Mouse (Mus musculus) frontal cortex, postnatal 36 days (tissue): ENCODE measurements around the gene Osbpl10.
A peak's percentile ranks its signal among the peaks of the same experiment; 100 is the strongest.

Experiments
- DNase-seq, 2 experiments: peaks; one replicate each; pipeline ENCODE4 v3.0.0; 2022; ENCODE audit warnings: low spot score in 2 of 2

Osbpl10 gene

DNA sequence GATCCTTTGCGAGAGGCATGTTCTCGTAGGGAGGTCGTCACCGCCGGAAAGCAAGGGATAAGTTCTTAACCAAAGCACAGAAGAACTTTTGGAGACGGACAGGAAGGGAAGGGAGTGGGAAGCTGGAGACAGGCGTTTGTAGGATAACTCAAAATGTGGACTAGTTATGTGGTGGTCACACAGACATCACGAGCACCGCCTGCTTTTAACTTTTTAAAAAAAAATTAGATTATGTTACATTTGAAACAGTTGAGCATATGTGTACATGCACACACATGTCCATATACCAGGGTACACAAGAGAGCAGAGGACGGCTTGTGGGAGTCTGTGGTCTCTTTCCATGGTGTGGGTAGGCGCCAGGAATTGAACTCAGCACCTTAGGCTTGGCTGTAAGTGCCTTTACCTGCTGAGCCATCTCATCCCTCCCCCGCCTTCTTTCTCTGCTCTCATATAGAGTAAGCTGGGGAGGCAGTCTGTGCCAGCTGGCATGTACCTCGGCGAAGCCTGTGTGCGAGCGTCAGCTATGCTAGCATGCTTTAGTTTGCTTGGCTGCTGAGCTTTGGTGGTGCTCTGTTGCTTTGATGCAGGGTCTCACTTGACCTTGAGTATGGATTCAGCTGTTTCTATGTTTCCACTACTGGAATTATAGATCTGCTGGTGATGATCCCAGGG is 4.5 kb downstream of the Osbpl10 start, which contains the start of gene Rps27rt:
TSS of gene Rps27rt (minus strand) at position 51 of the 672 bp plus-strand sequence.
- peak in 1 of 2 experiments; percentile 36 for DNase-seq

DNA sequence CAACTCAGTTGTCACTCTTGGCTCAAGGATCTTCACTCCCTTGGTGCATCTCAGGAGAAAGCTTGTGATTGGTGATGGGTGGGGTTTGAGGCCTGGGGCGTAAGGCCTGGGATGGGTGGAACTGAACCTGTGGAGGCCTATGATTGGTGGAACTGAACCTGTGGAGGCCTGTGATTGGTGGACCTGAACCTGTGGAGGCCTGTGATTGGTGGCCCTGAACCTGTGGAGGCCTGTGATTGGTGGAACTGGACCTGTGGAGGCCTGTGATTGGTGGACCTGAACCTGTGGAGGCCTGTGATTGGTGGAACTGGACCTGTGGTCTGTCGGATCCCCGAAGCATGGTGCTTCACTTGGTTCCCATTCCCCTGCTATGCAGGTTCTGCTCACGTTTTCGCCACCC is 7.4 kb downstream of the Osbpl10 start:
- DNase-seq = no peak

DNA sequence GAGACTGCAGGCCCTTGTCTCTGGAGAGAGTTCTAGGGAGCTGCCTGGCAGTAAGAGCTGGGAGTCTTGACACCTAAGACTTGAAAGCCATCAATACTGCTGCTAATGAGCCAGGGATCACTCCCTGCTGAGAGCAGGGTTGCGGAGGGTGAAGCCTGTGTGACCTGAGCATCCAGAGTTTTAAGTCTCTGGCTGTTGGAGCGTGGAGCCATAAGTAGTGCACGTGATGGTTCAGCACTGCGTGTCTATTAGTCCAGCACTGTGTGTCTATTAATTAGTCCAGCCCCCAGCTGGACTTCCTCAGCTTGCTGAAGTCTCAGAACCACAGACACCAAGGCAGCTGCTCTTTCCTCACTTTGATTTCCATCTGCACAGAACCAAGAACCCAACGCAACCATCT is 8.0 kb downstream of the Osbpl10 start:
- DNase-seq = no peak

DNA sequence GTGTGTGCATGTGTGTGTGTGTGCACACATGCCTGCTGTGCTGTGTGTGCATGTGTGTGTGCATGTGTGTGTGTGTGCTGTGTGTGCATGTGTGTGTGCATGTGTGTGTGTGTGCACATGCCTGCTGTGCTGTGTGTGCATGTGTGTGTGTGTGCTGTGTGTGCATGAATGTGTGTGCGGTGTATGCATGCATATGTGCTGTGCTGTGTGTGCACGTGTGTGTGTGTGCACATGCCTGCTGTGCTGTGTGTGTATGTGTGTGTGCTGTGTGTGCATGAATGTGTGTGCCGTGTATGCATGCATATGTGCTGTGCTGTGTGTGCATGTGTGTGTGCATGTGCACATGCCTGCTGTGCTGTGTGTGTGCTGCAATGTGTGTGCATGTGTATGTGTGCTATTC is 9.7 kb downstream of the Osbpl10 start:
- DNase-seq = no peak

DNA sequence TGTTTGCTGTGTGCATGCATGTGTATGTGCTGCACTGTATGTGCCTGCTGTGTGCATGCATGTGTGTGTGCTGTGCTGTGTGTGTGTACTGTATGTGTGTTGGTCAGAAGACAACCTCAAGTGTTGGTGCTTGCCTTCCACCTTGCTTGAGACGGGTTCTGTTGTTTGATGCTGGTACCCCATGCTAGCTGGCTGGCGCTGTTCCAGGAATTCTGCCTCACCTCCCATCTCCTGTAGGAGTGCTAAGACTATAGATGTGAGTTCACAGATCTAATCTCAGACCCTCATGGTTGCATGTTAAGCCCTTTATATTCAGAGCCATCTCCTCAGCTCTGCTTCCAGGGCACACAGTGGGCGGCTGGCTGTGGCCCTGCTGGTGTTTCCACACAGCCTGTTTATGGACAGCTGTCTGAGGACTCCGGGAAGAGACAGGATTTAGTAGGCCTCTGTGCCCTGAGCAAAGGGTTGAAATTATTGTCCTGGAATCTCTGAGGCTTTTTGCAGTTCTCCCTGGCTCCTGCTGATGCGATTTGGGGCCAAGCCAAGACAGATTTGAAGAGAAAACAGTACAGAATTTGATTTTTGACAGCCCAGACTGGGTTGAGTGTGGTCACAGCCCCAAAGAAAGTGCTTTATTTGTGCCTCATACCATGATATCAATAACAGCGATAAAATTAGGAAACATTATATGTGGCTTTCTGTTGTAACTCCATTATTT is 10.4 kb downstream of the Osbpl10 start:
- peak; percentile 35 to 36 for DNase-seq

- DNase-seq = no peak
Observed at GRCm38 (mm10) chr9:114990421-114990820, 12.1 kb downstream of the Osbpl10 start.

- no peak for DNase-seq
Observed at GRCm38 (mm10) chr9:114992528-114992927, 14.2 kb downstream of the Osbpl10 start.

DNA sequence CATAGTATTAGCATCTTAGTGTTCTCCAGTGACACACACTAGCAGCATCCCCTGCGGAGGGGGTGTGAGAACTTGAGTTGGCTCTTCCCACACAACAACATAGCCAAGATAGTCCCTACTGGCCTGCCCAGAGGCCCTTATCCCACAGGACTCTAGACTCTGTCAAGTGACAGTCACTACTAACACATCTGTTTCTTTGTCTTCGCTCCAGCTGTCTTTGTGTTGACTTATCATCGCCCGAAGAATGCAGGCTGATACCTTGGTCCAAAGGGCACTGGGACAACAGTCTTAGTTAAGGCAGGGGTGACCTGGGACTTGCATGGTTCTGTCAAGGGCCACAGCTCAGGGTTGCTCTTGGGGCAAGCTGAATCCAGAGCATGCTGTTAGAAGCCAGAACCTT is 16.9 kb downstream of the Osbpl10 start:
- DNase-seq = no peak

- DNase-seq = no peak
Observed at GRCm38 (mm10) chr9:114995716-114996115, 17.3 kb downstream of the Osbpl10 start.

DNA sequence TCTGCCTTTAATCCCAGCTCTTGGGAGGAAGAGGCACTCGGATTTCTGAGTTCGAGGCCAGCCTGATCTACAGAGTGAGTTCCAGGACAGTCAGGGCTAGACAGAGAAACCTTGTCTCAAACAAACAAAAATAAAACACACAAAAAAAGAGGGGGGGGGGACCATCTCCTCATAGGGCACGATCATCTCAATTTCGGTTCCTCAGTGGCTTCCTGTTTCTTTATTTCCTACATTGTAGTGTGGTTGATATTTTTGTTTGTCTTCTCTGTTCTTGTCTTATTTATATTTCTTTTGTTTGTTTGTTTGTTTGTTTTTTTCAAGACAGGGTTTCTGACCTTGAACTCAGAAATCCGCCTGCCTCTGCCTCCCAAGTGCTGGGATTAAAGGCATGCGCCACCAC is 18.1 kb downstream of the Osbpl10 start:
- DNase-seq = no peak

DNA sequence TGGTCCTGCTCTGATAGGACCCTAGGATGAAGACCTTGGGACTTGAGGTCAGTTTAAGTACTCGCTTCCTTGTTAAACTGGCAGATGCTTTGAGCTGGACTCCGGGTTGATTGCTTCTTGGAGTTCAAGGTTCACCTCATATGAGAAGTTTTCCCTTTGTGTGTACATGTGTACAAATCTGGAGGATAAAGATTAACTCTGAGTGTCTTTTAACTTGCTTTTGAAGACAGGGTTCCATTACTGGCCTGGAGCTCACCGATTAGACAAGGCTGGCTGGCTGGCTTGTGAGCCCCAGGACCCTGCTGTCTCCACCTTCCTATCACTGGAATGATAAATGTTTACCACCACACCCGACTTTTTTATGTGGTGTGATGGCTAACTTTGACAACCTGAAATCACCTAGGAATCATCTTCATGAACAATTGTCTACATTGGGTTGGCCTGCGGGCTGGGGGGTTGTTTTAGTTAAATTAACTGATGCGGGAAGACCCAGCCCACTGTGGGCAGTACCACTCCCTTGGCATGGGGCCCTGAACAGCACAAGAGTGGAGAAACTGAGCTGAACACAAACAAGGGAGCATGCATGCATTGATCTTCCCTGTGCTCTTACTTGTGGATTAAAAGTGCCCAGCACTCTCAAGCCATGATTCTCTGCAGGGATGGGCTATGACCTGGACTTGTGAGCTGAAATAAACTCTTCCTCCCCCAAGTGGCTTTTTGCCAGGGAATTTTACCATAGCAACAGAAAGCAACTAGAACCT is 20.8 kb downstream of the Osbpl10 start:
- DNase-seq = no peak

- DNase-seq = no peak
Observed at GRCm38 (mm10) chr9:114999771-115000146, 21.4 kb downstream of the Osbpl10 start.

- no peak for DNase-seq
Observed at GRCm38 (mm10) chr9:115005446-115005845, 27.1 kb downstream of the Osbpl10 start.

GRCm38 (mm10) chr9:115007776-115008175 is 29.4 kb downstream of the Osbpl10 start:
- no peak for DNase-seq

DNA sequence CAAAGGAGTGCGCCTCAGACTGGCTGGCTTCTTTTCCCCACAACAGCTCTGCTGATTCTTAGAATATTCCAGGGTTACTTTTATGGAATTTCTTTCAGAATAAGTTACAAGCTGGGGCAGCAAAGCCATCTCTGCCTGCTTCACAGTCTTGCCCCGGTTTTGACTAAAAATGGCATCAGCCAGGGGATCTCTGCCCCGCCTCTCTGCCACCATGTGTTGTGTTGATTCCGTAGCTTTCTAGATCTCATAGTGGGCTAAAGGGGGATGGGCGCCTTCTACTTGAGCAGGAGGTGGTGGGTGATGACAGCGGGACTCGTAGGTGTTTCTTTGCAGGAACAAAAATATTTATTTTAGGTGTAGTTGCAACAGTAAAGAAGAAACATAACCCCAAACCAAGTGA is 29.8 kb downstream of the Osbpl10 start:
- DNase-seq = peak in 1 of 2 experiments; percentile 63

GRCm38 (mm10) chr9:115012367-115012766 is 34.0 kb downstream of the Osbpl10 start:
- DNase-seq = no peak

DNA sequence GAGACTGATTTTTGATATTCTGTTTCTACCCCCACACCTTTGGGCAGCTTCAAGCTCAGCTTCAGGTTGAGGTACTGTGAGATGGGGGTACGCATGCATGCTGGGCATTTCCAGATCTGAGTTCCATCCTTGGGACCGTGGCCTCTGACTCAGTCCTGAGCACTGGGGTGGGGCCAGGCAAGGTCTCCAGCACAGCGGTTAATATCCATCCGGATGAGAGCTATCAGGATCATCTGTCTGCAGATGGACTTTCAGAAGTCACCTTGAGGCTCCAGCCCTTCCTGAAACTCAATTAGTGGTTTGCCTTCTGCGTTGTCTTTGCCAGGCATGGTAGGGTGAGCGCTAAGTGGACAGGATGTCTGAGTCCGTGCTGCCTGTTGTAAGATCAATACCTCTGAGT is 41.8 kb downstream of the Osbpl10 start:
- DNase-seq = no peak

DNA sequence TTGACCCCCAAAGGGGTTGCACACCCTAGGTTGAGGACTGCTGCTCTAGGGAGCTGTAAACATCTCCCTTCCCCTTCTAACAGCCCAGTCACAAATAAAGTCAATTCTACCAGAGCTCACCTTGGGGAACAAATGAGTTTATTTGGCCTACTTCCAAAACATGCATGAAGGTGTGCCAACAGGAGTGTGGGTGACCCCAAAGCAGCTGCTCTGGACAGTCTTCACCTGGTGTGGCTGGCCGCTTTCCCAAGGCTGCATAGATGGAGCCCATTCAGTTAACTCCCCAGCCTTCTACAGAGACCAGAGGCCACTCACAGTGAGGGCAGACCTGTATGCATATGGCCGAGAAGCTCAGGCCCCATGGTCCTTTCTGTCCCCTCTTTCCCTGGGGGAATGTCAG is 43.0 kb downstream of the Osbpl10 start:
- no peak for DNase-seq

GRCm38 (mm10) chr9:115023137-115023536 is 44.8 kb downstream of the Osbpl10 start:
- no peak for DNase-seq

GRCm38 (mm10) chr9:115023708-115024383 is 45.5 kb downstream of the Osbpl10 start:
- peak; percentile 43 to 78 for DNase-seq

- DNase-seq = no peak
Observed at GRCm38 (mm10) chr9:115029307-115029706, 50.9 kb downstream of the Osbpl10 start.

GRCm38 (mm10) chr9:115030581-115030980 is 52.2 kb downstream of the Osbpl10 start:
- DNase-seq = no peak
